Mouse (Mus musculus) embryo, embryonic 11.5 days (tissue): ENCODE data around the gene Pf4.

ENCODE experiments used
- DNase-seq: peaks from one replicate; pipeline ENCODE4 v3.0.0-alpha.2; 2012; ENCODE audit warnings: low read depth, low spot score

Pf4 gene

DNA sequence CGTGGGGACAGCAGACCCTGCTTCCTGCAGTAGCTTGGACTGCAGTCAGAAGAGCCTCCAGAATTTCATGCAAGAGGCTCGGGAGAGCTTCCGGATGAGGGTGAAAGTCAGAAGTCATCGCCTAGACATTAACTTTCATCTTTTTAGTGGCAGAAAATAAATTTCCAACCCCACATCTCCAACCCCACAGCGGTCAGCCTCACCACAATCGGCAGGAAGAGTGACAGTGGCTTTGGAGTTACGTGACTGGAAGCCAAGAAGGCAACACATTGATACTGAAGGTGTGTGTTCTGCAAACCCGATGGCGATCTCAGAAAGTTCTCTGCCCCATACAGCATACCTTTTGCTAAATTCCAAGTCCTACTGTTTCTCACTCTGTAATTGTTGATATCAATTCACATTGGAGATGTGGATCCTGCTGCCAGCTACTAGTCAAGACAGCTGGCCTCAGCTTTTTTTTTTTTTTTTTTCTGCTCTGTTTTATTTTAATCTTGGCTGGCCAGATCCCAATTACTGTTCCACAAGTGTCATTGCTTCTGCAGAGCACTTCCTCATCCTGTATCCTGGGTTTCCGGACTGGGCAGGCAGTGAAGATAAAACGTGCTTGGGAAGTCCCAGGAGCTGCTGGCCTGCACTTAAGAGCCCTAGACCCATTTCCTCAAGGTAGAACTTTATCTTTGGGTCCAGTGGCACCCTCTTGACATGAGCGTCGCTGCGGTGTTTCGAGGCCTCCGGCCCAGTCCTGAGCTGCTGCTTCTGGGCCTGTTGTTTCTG lies at the start of gene Pf4:
Pf4 (plus strand) TSS at position 556 of the 774 bp plus-strand sequence.
- DNase-seq: no peak

DNA sequence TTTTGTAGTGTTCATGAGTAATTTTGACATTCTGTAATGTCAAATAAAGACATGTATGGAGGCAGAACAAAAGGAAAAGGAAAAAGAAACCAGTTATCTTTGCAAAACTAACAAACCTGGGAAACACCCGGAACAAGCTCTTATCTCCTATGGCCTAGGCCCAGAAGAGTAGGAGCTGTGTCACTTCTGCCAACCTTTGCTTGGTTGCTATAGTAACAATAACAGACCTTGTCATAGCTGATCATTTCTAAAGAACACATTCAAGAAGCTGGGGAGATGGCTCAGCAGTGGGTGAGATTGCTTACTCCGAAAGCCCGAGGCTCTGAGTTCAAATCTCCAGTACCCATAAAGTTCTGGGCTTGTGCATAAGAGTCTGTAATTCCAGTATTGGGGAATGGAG lies 49.6 kb upstream of the Pf4 start:
- DNase-seq: no peak

- no peak for DNase-seq
Measured at GRCm38 (mm10) chr5:90728254-90728653, 44.0 kb upstream of the Pf4 start.

GRCm38 (mm10) chr5:90731480-90731879 lies 40.8 kb upstream of the Pf4 start:
- DNase-seq: no peak

- no peak for DNase-seq
Measured at GRCm38 (mm10) chr5:90742029-90742428, 30.2 kb upstream of the Pf4 start.

- DNase-seq: no peak
Measured at GRCm38 (mm10) chr5:90753934-90754333, 18.3 kb upstream of the Pf4 start.

DNA sequence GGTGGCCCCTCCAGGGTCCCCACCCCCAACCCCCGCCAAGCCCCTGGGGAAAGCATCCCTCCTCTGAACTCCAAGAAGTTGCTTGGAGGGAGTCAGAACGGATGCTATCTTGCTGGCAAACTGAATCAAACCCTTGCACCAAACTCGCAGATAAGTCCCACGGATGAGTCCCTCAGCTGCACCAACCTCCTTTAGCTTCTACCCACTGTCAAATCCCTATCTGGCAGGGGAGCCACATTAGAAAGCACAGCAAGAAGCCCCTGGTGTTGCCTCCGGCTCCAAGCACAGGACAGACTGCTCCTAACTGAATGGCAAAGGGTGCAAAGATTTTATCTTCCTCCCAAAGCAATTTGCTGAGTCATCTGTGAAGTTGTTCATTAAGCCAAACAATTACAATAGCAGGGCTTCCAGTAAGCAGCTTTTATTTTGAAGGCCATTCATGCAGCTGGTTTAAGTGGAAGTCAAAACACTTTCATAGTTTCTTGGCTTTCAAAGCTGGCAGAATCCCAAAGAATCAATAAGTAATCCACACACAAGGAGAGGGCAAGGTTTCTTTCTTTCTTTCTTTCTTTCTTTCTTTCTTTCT lies 14.1 kb upstream of the Pf4 start:
- no peak for DNase-seq

DNA sequence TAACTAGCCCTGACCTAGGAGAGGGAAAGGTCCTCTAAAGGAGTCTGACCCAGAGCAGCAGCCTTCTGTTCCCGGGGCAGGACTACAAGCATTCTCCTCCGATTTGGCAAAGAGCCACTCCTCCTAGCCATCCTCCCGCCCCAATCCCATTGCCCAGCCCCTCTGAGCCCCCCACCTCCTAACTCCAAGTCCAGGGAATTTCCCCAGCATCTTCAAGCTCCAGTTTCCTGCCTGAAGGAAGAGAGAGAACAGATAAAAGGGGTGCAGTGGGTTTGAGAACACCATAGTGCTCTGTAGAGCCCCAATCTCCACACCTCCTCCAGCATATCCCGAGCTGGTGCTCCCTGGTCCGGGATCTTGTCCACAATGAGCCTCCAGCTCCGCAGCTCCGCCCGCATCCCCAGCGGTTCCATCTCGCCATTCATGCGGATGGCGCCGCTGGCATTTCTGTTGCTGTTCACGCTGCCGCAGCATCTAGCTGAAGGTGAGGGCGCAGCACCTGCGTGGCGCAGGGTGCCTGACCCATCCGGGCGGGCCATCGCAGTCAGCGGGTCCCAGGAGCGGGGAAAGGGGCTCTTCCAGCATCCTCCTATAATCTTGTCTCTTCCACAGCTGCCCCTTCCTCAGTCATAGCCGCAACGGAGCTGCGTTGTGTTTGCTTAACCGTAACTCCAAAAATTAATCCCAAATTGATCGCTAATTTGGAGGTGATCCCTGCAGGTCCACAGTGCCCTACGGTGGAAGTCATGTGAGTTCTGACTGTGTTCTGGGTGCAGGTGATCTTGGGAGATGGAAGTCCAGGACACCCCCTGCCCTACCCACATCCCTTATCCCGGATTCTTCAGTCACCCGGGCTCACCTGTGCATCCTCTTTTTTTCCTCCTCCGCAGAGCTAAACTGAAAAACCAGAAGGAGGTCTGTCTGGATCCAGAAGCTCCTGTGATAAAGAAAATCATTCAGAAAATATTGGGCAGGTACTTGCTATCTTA lies 12.9 kb upstream of the Pf4 start, which contains the start of gene Cxcl5:
Cxcl5 (plus strand) TSS at position 284 of the 989 bp plus-strand sequence.
- DNase-seq: peak; percentile 32

GRCm38 (mm10) chr5:90760303-90760702 lies 11.9 kb upstream of the Pf4 start:
- DNase-seq: no peak

GRCm38 (mm10) chr5:90760844-90761243 lies 11.4 kb upstream of the Pf4 start:
- no peak for DNase-seq

DNA sequence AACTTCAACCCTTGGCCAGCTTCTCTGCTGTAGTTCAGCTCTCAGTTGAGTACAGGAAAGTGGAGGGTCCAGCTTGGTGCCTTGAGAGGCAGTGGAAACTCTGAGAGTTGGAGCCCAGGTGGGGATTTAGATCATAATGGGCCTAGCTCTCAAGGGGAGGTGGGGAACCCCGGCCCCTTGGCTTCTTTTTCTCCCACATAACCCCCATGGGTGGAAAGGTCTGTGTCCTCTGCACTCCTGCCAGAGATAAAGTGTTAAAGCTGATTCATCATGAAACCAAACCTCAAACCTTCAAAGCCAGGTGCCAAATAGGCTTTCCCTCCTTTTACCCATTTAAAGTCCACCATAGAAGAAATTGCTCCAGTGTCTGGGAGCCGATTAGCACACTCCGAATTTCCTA lies 10.4 kb upstream of the Pf4 start:
- DNase-seq: no peak

- no peak for DNase-seq
Measured at GRCm38 (mm10) chr5:90763912-90764665, 8.1 kb upstream of the Pf4 start.

DNA sequence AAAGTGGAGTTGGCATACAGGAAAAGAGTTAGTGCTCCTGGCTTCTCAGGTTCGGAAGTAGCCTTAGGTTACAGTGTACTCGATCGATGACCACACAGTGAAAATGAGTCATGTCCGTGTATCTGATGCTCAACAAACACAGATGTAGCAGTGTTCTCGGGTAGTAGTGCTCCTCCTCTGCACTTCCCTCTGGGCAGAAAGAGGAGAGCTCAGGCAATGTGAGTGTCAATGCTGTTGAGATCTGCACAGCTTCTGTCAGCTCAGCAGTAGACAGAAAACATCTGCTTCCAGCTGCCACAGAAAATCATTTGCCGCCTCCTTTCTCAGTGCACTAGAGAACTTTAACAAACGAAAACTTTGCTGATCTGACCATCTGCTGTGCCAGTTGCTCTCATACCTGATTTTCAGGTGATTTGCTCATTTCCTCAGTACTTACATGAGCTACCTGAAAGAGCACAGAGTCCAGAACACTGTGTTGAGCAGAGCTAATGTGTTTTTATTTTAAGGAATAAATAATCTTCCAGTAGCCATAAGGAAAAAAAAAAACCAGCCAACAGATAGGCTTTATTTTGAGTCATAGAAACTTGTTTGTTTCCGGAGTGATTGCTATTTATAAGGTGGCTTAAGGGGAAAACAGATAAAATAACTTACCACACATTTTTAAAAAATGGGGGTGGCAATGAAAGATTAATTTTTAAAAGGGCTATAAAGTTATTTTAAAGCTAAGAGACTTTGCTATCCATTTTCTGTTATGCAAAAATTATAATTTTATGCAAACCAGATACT lies 6.2 kb upstream of the Pf4 start:
- DNase-seq: no peak

- DNase-seq: no peak
Measured at GRCm38 (mm10) chr5:90768218-90768617, 4.0 kb upstream of the Pf4 start, which contains the start of gene Ppbp. Gene Ppbp, plus strand, starts transcription at chr5:90768518.

- no peak for DNase-seq
Measured at GRCm38 (mm10) chr5:90771369-90771768, 866 bp upstream of the Pf4 start.

DNA sequence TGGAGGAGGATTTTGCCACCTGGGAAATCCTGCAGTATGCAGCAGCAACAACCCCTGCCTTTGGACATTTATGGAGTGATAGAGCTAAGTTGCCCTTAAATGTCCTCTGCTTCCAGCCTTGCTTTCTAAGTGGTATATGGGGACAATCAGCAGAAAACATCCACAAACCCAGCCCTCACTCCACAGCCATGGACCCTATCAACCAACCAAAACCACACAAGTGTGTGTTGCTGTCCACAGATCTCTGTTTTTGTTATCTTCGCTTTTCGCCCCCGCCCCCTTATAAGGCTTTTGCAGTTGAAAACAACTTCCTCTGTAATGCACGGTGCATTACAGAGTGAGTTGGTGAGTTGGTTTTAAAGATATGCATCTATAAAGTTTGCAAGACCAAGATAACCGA lies 3.3 kb downstream of the Pf4 start:
- DNase-seq: no peak

GRCm38 (mm10) chr5:90777621-90778020 lies 5.4 kb downstream of the Pf4 start:
- no peak for DNase-seq

- no peak for DNase-seq
Measured at GRCm38 (mm10) chr5:90778856-90779255, 6.6 kb downstream of the Pf4 start.

GRCm38 (mm10) chr5:90783697-90784096 lies 11.5 kb downstream of the Pf4 start:
- DNase-seq: no peak
